Mouse (Mus musculus) fibroblast of lung, adult 2 months (primary cell): ENCODE measurements around the gene Tmem131l.

Experiments
- DNase-seq: peaks from one replicate; pipeline ENCODE4 v3.0.0-alpha.2; 2011; ENCODE audit warnings: low read depth

Tmem131l gene

GRCm38 (mm10) chr3:83864064-83864548 lies 175.9 kb downstream of the Tmem131l start:
- DNase-seq, result no peak

- DNase-seq, result peak; percentile 89
Observed at GRCm38 (mm10) chr3:83862956-83863355, 177.0 kb downstream of the Tmem131l start.

GRCm38 (mm10) chr3:83859595-83859994 lies 180.4 kb downstream of the Tmem131l start:
- peak; percentile 31 for DNase-seq

- DNase-seq, result no peak
Observed at GRCm38 (mm10) chr3:83859071-83859470, 180.9 kb downstream of the Tmem131l start.

GRCm38 (mm10) chr3:83857621-83858020 lies 182.4 kb downstream of the Tmem131l start:
- DNase-seq, result no peak

GRCm38 (mm10) chr3:83855643-83856042 lies 184.3 kb downstream of the Tmem131l start:
- DNase-seq, result no peak

GRCm38 (mm10) chr3:83849341-83849740 lies 190.6 kb downstream of the Tmem131l start:
- no peak for DNase-seq
